Mouse (Mus musculus) neural tube, embryonic 10.5 days (tissue): Measurements from ENCODE around the gene Glt6d1.

Experiments
- DNase-seq: peaks from one replicate; pipeline ENCODE4 v3.0.0-alpha.2; 2017; ENCODE audit warnings: low spot score; ENCODE audit errors: extremely low spot score

Glt6d1 gene

DNA sequence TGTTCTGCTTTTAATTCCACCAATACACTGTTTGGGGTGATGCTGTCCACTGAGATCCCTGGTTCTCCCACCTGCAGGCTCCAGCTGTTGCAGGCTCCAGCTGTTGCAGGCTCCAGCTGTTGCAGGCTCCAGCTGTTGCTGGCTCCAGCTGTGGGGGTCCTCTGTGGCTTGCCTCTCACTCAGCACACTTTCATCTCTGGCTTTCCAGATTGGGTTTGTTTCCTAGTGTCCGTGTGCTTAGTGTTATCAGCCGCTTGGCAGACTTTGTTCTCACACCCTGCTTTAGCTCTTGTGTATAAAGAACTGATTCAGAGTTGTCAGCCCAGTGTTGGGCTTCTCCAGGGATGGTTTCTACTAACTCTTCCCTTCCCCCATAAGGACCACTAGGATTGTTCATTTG is 18.0 kb downstream of the Glt6d1 start:
- no peak for DNase-seq

- DNase-seq: no peak
Observed at GRCm38 (mm10) chr2:25789092-25789491, 26.6 kb downstream of the Glt6d1 start.

DNA sequence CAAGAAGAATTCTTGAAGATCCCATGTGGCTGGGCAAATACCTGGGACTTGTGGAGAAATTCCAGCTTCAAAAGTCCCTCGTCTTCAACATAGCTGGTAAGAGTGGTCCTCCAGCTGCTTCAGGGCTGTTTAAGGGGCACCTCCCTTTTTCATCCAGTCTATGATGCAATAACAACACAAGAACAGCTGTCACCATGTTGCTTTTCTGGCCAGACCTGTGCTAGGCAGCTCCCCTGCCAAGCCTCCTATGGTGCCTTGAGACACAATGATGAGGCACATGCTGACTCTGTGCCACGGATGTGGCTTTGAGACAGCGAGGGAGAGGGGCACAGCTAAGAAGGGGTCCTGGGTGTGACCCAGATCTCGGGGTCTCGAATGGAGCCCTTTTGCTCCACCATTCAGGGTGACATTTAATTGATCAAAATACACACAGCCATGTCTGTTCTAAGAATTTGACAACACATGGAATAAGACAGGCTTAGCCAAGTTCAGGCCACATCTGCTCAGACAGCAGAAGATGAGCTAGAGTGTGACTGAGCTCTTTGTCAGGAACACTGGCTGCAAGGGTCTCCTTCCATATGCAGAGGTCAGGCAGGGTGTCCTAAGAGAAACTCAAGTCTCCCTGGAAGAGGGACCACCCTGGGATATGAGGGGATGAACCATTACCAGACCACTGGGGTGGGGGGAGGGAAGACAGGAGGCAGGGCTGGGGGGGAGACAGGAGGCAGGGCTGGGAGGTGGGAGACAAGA is 29.9 kb downstream of the Glt6d1 start:
- no peak for DNase-seq

DNA sequence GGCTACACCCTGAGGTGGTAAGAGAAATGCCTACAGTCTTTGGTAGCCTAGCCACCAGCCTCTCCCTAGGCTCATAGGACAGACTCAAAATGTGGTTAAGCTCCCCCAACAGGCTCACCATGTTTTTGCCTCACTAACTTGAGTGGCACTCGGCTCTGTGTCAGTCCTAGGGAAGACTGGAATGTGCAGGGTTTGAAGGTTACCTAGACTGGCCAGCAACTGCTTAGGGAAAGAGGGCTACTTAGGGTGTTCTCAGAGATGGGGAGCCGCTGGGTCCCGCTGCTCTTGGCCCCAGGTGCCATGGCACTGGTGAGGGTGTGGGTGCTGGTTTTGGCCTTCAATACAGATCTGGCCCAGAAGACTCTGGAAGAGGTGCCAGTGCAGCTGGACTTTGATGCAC is 33.7 kb downstream of the Glt6d1 start, which contains the start of gene Gm13539:
TSS of gene Gm13539 (plus strand) at position 301 of the 400 bp plus-strand sequence.
- no peak for DNase-seq

- DNase-seq: no peak
Observed at GRCm38 (mm10) chr2:25780921-25781320, 34.7 kb downstream of the Glt6d1 start.

GRCm38 (mm10) chr2:25779076-25779475 is 36.6 kb downstream of the Glt6d1 start:
- DNase-seq: no peak

GRCm38 (mm10) chr2:25776717-25777116 is 38.9 kb downstream of the Glt6d1 start, which contains the start of gene Lcn11:
TSS of gene Lcn11 (plus strand) at chr2:25777017.
- no peak for DNase-seq

GRCm38 (mm10) chr2:25775991-25776390 is 39.7 kb downstream of the Glt6d1 start:
- no peak for DNase-seq

DNA sequence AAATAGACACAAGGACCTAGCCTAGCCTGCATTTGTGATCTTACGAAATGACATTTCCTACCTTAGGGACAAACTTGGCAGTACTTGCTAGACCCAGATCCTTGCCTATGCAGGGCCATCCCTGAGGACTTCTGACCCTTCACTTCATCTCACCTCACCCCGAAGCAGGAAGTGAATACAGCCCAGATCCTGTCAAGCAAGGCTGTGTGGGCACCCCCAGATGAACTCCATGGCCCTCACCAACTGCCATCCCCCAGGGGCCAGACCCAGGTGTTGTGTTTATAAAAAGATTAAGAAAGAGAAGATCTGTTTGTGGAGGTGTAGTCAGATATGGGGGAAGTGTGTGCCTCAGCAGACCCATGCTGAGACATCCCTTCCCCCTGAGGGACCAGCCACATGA is 41.0 kb downstream of the Glt6d1 start:
- no peak for DNase-seq

DNA sequence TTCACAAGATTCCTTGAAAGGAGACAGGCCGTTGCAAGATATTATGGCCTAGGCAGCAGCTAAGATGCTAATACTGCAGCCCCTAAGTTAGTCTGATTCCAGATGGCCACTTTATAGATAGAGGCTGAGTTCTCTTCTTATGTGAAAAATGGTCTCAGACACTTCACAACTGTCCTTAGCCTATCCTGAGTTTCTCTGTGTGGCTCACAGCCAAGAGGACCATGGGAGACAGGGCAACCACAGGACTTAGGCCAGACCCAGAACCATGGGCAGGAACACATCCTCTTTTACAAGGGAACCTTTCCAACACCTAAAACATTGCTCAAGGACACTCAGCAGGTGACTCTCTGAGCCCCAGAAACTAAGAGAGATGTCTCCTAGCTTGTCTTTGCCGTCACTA is 42.1 kb downstream of the Glt6d1 start:
- no peak for DNase-seq

DNA sequence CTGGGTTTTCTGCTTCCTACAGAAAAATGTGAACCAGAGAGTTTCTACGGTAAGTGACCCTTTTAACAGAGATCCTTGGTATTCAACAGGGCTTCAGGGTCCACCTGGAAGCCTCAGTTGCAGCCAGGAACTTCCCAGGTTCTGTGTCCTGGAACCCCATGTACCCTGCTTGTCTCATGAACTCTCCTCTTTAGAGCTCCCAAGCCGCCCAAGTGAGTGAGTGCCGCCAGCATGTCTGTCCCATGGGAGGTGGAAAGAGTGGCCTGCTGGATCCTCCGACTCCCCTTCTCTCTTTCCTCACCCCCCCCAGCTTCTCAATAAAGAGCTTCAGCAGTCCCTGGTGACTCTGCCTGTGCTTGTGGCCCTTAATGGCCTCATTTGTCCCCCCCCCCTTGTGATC is 47.9 kb downstream of the Glt6d1 start:
- DNase-seq: no peak

- DNase-seq: no peak
Observed at GRCm38 (mm10) chr2:25765269-25765668, 50.4 kb downstream of the Glt6d1 start, which contains the start of gene Lcn3. TSS of gene Lcn3 (plus strand) at chr2:25765569.

- no peak for DNase-seq
Observed at GRCm38 (mm10) chr2:25758064-25758625, 57.5 kb downstream of the Glt6d1 start.

- DNase-seq: no peak
Observed at GRCm38 (mm10) chr2:25754201-25754600, 61.4 kb downstream of the Glt6d1 start.
